Mouse (Mus musculus) thymus, adult 2 months (tissue): ENCODE measurements around the gene Cntn3.

Source experiments
- CTCF ChIP-seq: fragments of 200-500 bp; IDR thresholded peaks from 2 replicates; pipeline ENCODE4 v1.5.1; 2012; ENCODE audit warnings: mild to moderate bottlenecking, control low read depth, low read length, moderate library complexity, borderline replicate concordance; ENCODE audit not compliant: control insufficient read depth, poor library complexity, insufficient read depth; ENCODE audit errors: extremely low read depth
- POLR2A ChIP-seq: fragments of 200-500 bp; IDR thresholded peaks from 2 replicates; pipeline ENCODE4 v1.6.1; 2012; ENCODE audit warnings: mild to moderate bottlenecking, low read length, control low read depth, moderate library complexity; ENCODE audit not compliant: control insufficient read depth, poor library complexity, insufficient read depth; ENCODE audit errors: extremely low read depth

- TF ChIP-seq POLR2A: no peak
- no peak for TF ChIP-seq CTCF
Observed at GRCm38 (mm10) chr6:102597756-102598155, 24.9 kb upstream of the Cntn3 start.
